Mouse (Mus musculus): ENCODE measurements around the gene Arpc5. TPM values are rescaled to one million over a fixed set of nuclear protein-coding genes. Genes with fewer than 3 reads are reported as not detected.

Gene Arpc5
- polyA plus RNA-seq (2014; fragmentation: Illumina TruSeq; extraction: RNeasy Lipid Tissue Mini Kit (QIAGEN cat#74804); ENCODE audit: low read depth, low replicate concordance) = 294 TPM

DNA sequence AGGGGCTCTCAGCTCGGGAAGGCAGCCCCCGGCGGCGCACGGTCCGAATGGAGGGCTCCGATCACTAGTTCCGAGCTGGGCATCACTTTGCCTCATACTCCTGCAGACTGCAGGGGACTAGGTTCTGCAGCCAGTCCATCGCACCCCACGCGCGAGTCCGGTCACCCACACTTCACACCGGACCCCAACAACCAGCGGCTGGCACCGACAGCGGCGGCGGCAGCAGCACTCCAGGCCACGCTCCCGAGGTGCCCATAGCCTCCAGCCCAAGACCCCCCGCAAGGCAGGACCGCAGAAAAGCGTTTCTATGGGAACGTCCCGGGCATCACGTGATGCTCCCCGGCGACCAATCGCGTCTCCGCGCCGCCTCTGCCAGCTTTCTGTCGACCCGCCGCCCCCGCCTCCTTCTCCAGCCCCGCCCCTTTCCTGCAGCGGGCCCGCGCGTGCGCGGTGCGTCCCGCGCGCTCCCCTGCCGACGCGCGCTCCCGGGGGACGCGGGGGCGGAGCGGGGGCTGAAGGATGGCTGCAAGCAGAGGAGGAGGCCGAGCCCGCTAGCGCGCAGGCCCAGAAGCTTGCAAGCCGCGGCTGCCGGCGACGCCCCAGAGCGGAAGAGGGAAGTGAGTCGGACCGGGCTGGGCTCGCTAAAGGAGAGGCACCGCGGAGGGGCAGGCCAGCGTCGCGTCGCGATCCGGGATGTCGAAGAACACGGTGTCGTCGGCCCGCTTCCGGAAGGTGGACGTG lies at the start of gene Arpc5, which contains the start of gene Rgl1:
Arpc5 (plus strand) TSS at position 511 of the 741 bp plus-strand sequence.
Rgl1 (minus strand) TSS at position 320 of the 741 bp plus-strand sequence.

GRCm38 (mm10) chr1:152750312-152750965 lies 15.9 kb upstream of the Arpc5 start, which contains the start of gene Apobec4:
Gene Apobec4, plus strand, starts transcription at chr1:152750551.

GRCm38 (mm10) chr1:152799897-152800296 lies 33.6 kb downstream of the Arpc5 start, which contains the start of gene Ncf2:
Gene Ncf2, plus strand, starts transcription at chr1:152800194.

Other genes starting within 250 kb of the Arpc5 start
- not detected for gene Apobec4, start 16.0 kb upstream of the Arpc5 start, polyA plus RNA-seq (2014; fragmentation: Illumina TruSeq; extraction: RNeasy Lipid Tissue Mini Kit (QIAGEN cat#74804); ENCODE audit: low read depth, low replicate concordance)
- 14.4 TPM for gene Rgl1, start 191 bp upstream of the Arpc5 start, polyA plus RNA-seq (2014; fragmentation: Illumina TruSeq; extraction: RNeasy Lipid Tissue Mini Kit (QIAGEN cat#74804); ENCODE audit: low read depth, low replicate concordance)
- 4.8 TPM for gene Ncf2, start 33.7 kb downstream of the Arpc5 start, polyA plus RNA-seq (2014; fragmentation: Illumina TruSeq; extraction: RNeasy Lipid Tissue Mini Kit (QIAGEN cat#74804); ENCODE audit: low read depth, low replicate concordance)
- 45.7 TPM for gene Smg7, start 136.1 kb downstream of the Arpc5 start, polyA plus RNA-seq (2014; fragmentation: Illumina TruSeq; extraction: RNeasy Lipid Tissue Mini Kit (QIAGEN cat#74804); ENCODE audit: low read depth, low replicate concordance)
- gene Nmnat2, start 188.5 kb downstream of the Arpc5 start, polyA plus RNA-seq (2014; fragmentation: Illumina TruSeq; extraction: RNeasy Lipid Tissue Mini Kit (QIAGEN cat#74804); ENCODE audit: low read depth, low replicate concordance) = 0.47 TPM

Data from adrenal gland, adult 10 weeks (tissue).